Mouse (Mus musculus) frontal cortex, adult (tissue): ENCODE measurements around the gene Olfr358.

Experiments used
- ATAC-seq: cut with Nextera tagmentation; 2 replicates; pipeline ENCODE4 v1.9.2; 2017; ENCODE audit warnings: mild to moderate bottlenecking, moderate library complexity, mixed read lengths; ENCODE audit not compliant: low TSS enrichment

Gene Olfr358

DNA sequence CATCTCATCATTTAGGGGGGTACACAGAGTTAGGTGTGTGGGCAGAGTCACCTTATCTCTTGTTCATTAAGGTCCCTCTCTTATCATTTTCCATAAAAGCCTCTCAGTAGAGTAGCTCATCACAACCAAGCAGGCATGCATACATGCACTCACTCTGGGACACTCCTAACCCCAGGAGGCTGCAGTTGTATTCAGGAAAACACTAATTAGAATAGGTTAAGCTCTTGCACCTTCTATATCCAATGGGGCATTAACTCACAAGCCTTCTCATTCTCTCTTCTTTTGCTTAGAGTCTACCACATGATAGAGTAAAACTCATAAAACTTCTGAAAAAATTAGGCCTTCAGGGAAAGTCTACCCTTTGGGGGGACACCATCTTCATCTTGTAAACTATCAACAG, at the start of gene Olfr358:
Gene Olfr358 (minus strand): TSS at position 101 of the 400 bp plus-strand sequence.
- ATAC-seq: no peak

DNA sequence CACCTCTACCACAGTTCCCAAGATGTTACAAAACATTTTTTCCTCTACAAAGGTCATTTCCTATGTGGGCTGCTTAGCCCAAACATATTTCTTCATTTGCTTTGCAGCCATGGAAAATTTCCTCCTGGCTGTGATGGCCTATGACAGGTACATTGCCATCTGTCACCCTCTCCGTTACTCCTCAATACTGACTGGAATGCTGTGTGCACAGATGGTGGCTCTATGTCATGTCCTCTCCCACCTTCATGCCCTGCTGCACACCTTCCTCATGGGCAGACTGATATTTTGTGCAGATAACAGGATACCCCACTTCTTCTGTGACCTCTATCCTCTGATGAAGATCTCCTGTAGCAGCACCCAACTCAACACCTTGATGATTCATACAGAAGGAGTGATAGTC, 12.1 kb downstream of the Olfr358 start:
- no peak for ATAC-seq

DNA sequence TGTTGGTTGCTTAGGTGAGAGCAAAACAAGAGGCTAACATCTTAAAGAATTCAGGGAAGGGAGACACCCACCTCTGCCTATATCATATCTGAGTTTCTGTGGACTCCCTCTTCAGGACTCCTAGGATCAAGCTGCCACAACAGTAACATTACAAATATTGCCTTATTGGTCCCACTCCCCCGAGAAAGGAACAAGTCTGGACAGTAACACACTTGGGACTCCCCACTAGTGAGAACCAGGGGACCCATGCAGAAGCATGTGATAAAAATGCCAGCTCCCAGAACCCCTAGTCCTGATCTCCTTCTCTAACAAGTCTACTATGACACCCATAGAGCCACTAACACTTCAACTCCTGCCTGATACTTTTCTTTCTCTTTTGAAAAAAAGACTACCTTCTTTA, 15.6 kb downstream of the Olfr358 start, which contains the start of gene Olfr357:
Gene Olfr357 (plus strand): TSS at position 301 of the 400 bp plus-strand sequence.
- no peak for ATAC-seq
